Mouse (Mus musculus): ENCODE data around the gene Foxn3.

Foxn3 gene

DNA sequence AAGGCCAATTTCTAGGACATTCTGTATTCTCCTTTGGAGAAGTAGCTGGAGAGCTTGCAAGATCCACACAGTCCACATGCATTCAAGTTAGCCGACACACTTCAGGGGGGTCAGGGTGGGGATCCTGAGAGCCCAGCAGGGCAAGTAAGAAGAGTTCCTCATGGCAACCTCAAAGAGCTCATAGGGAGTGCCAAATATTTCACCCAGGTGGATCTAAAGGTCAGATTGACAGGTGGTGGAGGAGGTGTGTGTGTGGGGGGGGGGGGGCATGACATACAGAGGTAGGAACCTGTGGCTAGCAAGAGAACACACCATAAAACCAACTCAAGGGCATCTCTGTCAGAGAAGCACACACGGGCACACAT, 144.0 kb downstream of the Foxn3 start:
- in situ Hi-C loops (cut with MboI, MseI): no loop called here

DNA sequence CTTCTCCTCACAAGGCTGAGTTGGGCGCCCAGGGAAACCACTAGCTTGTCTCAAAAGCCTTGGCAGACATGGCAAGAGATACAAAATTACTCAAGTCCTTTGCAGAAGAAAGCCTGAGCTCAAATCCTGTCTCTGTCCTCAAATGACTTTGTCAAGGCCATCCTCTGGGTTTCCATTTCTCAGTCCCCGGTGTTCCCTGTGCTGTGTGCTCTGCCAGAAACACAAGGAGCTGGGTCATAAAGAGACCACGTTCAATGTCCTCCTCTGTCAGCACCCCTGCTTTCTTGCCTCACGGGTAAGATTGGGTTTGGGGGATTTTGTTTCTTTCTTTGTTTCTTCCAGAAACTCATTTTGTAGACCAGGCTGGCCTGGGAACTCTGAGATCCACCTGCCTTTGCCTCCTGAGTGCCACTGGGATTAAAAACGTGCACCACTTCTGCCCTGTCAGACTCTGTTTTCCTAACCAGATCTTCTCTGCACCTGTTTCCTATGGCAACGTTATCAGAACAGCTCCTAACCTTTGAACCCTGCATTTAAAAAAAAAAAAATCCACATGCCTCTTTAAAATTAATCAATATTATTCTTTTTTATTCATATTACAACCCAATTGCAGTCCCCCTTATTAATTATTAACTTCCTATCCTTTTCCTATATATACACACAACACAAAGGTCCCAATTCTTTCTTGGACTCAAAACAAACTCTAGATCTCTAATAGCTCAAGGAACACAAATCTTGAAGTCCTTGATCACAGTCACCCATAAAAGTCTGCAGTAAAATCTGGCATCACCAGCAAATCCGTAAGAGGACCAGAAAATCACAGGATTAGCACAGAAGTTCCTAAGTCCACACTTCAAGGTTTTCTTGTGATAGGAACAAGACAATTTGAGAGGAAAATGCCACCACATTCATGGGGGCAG, 144.6 kb downstream of the Foxn3 start:
- in situ Hi-C loops (cut with MboI, MseI): no loop called here

DNA sequence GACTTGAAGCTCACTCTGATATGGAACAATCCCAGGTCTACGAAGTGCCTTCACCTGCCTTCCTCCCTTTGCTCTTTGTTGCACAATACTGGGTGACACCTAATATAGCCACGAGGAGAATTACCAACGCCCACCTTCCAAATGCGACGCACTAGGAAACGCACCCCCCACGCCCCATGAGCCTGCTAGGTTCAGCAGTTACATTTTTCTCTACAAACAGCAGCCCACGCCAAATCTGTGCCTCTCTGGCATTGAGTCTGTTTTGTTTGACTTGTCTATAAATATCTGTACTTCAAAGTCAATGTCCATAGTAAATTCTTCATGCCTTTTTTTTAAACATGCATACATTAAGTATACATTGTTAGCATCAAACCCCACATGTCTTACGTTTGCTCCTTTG, 145.5 kb downstream of the Foxn3 start:
- in situ Hi-C loops (cut with MboI, MseI): no loop called here

DNA sequence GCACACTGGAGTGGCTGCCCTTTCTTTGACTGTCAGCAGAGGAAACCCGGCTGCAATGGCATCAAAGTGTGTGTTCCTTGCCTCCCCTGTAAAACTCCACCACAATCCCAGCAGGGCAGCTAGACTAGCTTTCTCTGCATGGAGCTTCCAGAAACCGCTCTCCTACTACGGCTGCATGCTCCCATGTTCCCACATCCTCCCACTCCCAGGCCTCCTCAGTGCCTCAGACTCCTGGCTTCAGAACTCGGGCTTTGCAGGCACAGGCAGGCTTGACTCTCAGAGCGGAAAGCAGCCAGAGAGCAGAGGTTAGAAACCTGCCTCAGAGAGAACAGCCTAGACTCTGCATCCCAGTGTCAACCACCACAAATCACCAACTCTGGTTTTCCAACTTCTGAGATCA, 147.8 kb downstream of the Foxn3 start:
- in situ Hi-C loops (cut with MboI, MseI): no loop called here

DNA sequence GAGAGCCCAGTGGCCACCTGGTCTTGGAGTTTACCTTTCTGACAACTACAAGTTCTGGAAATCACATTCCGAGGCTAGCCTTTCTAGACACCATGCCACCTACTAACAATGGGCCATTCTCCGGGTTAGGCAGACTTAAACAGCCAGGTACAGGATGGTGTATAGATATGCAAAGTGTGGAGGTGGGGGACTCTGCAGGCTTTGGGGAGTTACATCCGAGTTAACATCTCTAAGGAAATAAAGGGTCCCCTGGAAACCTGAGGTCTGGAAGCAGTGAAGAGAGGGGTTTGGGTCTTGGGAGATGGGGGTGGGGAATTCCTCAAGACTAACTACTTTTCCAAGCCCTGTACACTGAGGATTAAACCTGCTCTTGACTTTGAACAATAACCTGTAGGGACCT, 150.9 kb downstream of the Foxn3 start:
- in situ Hi-C loops (cut with MboI, MseI): no loop called here

DNA sequence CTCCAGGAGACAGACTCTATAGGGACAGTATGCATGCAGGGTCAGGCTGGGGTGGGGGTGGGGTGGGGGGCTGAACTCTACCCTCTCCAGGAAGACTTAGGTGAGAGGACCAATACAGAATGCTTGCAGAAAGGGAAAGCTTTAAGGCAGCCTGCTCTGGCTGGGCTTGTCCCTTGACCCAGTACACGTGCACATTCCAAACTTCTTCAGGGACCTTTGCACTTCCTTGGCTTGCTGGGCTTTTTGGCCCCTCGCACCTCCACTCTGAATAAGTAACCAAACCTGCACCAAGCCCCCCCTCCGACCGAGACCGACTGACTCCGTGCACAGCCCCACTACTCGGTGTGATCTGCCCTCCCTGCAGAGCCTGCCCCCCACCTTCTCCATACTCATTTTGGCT, 151.3 kb downstream of the Foxn3 start:
- in situ Hi-C loops (cut with MboI, MseI): no loop called here

DNA sequence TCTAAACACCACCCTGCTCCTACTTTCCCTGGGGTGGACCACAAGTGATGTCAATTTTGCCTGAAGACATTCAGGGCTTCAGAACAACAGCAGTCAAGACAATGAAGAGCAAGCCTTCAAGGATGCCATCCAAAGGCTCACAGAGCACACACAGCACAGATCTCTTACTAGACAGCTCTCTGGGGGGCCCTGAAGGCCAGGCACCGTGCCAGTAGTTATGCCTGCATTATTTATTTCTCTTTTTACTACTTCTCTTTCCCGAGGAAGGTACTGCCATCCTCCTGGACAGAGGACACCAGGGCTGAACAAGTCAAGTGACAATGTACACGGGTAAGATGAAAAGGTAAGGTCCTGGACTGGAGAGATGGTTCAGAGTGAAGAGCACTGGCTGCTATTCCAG, 154.7 kb downstream of the Foxn3 start:
- in situ Hi-C loops (cut with MboI, MseI): no loop called here

DNA sequence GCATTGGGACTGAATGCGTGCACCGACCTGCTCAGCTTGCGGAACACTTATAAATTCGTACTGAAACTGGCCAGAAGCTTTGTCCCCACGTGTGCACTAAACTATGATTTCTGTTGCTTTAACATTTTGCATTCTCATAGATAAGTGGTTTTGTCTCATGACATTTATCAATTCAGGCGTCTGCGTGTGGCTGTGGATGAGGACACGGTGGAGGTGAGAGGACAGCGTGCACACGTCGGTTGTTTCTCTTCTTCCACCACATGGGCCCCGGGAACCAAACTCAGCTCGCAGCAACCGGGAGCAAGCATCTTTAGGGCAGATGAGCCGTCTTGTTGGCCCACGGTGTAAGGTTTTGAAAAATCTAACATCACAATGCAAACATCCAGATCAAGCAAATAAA, 155.3 kb downstream of the Foxn3 start:
- in situ Hi-C loops (cut with MboI, MseI): no loop called here

DNA sequence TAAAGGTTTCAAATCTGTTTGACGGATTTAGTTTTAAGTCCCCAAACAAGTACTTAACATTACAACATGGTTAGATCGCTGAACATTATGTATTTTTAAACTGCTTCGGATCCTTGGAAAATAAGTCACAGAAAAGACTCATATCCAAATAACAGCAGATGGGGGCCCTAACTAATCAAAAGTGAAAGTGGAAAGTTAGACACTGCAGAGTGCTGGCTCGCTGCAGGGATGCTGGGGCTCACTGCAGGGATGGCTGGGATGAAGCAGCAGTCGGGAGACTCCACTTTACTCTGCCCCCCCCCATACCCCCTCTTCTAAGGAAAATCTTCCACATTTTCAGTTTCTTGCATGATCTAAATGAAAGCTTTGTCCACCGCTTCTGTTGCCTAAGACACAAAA, 156.1 kb downstream of the Foxn3 start:
- in situ Hi-C loops (cut with MboI, MseI): no loop called here

DNA sequence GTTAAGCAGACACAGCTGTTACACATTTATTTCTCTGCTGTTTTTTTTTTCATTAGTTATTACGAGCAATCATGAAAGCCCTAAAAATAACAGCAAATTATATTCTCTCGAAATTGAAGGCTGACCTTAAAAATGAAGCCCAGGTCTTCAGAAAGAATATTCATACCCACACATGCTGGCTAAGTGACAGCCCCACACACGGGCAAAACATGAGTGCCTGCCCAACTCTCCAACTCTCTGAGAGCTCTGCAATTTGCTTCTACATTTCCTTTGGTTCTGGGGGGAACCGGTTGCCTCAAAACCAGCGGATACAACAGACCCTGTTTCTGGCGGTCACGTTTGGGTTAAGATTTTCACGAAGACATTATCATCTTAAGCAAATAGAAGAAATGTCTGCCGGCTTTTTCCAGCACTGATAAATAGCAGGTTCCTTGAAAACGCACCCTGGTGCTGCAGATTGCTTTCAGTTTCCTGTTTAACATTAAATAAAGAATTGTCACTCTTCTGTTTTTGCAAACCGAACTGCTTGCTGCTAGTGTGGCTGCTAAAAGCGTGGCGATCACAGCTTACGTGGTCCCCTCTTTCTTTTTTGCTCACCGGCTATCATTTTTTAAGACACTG, 156.6 kb downstream of the Foxn3 start:
- in situ Hi-C loops (cut with MboI, MseI): no loop called here

DNA sequence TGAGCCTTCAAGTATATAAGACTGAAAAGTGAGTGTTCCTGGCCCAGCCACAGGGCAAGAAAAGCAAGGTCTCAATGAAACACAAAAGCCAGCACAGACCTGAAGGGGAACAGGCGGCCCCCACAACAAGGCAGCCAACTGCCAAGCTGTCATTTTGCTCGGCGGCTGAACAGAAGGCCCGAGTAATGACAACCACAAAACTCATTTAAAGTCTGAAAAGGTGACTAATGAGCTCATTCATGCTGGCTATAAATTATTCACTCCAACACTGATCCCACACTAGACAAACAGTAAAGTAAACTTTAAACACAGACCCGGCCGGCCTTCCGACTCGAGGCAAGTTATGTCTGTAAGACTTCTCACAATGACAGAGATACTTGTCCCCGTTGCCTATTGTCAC, 157.1 kb downstream of the Foxn3 start:
- in situ Hi-C loops (cut with MboI, MseI): no loop called here

DNA sequence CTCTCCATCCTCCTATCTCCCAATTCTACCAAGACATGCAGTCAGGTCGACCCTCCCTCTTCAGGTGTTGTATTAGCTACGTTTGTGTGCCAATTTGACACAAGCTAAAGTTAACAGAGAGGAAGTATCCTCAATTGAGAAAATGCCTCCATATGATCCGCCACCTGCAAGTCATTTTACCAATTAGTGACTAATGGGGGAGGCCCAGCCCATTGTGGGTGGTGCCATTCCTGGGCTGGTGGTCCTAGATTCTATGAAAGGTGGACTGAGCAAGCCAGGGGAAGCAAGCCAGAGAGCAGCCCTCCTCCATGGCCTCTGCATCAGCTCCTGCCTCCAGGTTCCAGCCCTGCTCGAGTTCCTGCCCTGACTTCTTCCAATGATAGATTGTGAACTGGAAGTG, 158.0 kb downstream of the Foxn3 start:
- in situ Hi-C loops (cut with MboI, MseI): no loop called here

DNA sequence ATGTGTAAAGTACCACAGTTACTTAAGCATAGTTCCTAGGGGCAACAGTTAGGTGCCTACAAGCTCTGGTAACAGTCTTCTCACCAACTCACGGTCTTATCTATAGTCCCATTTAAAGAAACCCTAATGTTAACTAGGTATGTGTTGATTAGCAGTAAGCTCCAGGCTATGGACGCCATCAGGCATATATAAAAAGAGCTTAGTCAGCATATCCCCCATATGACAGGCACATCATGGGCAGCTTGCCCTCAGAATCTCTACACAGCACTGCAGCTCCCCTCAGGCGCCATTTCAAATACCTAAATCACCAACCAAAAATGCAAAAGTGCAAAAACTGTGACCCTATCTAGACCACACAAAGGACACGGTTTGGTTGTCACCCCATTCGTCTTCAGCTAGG, 160.4 kb downstream of the Foxn3 start:
- in situ Hi-C loops (cut with MboI, MseI): no loop called here

DNA sequence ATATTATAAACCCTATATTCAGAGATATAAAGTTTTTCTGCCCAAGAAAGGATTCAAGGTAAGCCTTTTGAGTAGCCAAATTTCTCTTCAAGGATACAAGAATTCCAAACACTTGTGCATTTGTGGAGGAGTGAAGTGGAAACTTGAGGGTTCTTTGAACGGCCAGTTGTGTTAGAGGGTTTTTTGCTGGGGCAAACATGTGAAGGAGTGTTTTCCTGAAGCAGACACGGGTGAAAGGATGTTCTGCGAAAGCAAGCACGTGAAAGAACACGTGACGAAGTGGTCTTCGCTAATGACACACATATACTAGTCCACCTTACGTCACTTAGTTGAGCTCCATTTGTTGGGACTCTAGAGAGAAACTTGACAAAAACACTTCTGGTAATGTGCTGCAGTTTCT, 162.5 kb downstream of the Foxn3 start:
- in situ Hi-C loops (cut with MboI, MseI): no loop called here

DNA sequence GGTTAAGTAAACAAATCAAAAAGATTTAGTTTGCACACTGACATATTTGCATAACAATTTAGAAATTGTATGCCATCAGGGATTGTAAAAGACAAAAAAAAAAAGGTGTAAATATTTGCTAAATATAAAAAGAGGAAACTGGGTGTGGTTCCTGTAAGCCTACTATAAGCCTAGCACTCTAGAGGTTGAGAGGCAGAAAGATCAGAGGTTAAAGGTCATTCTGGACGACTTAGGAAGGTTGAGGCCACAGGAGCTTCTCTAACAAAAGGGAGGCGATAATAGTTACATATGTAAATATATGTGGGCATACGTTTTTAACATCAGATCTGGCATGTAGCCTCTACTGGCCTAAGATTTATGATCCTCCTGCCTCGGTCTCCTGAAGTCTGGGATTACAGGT, 163.8 kb downstream of the Foxn3 start:
- in situ Hi-C loops (cut with MboI, MseI): no loop called here

DNA sequence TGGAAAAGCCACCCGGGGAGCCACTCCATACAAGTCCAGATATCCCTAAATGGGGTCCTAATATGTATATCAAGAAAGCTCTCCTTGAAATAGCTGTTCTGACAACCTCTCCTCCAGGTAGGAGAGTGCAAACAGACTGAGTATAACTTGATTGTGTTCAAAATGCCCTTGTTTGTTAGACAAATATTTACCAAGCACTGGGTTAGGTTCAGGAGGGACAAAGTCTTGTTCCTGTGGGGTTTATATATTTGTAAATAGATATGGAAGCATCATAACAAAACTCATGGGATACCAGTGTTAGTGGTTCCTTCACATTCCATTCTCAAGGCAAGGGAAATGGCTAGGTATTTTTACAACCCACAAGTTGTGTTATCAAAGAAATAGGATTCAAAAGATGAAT, 166.9 kb downstream of the Foxn3 start:
- in situ Hi-C loops (cut with MboI, MseI): no loop called here

DNA sequence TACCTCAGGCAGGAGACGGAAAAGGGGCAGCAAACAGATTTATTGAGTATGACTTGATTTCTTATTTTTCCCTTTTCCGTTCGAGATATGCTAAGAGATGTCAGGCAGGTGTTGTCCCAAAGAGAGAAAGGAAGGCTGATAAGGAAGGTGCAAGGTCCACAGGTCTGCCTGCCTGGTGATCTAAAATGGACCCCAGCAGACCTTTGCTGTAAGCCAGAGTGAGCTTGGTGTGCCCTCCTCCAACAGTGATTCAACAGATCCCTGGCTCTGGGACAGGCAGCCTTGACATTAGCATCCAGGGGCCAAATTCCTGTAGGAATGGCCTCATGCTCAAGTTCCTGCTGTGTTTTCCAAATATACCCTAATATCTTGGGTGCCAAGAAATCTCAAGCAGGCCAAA, 168.3 kb downstream of the Foxn3 start:
- in situ Hi-C loops (cut with MboI, MseI): no loop called here

DNA sequence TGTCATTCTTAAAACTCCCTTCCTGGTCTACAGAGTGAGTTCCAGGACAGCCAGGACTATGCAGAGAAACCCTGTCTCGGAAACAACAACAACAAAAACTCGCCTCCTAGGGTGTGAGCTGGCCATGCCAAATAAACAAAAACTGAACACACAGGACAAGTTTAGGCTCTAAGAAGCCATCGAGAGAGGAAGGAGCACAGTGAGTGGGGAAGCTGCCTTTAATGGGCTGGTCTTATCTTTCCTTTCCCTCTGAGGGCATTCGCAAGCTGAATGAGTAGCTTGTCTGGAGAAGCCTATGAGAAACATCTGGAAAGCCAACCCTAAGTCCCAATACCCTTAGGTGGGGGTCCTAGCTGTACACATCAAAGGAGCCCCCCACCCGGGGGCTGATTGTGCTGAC, 168.7 kb downstream of the Foxn3 start:
- in situ Hi-C loops (cut with MboI, MseI): no loop called here

DNA sequence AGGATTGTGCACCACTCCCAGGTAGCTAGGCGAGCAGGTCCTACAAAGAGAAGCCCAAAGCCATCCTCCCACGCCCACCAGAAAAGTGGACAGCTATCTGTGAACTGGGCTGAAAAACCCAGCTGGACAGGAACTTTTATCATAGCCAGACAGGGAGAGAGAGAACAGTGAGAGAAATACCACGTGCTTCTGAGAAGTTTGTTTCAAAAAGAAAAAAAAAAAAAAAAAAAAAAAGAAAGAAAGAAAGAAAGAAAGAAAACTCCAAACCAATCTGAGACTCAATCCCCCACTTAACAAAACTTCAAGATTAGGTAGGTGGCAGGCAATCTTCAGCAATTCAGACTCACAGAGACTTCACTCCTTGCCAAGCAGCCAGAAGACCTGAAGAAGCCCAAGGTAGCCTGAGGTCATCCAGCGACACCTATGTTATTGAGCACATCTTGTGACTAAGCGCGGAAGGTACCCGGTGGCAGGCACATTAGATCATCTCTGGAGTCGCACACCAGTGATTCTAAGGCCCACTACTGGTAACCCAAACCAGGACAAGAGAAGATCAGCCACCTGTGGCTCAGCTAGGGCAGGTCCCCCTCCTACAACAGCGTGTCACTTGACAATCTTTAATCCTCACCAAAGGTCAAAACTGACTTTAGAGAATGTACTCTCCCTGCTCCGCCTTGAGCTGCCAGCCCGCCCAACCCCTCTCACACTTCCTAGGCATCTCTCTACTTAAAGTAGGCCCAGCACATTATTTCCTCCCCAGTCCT, 169.3 kb downstream of the Foxn3 start:
- in situ Hi-C loops (cut with MboI, MseI): no loop called here

DNA sequence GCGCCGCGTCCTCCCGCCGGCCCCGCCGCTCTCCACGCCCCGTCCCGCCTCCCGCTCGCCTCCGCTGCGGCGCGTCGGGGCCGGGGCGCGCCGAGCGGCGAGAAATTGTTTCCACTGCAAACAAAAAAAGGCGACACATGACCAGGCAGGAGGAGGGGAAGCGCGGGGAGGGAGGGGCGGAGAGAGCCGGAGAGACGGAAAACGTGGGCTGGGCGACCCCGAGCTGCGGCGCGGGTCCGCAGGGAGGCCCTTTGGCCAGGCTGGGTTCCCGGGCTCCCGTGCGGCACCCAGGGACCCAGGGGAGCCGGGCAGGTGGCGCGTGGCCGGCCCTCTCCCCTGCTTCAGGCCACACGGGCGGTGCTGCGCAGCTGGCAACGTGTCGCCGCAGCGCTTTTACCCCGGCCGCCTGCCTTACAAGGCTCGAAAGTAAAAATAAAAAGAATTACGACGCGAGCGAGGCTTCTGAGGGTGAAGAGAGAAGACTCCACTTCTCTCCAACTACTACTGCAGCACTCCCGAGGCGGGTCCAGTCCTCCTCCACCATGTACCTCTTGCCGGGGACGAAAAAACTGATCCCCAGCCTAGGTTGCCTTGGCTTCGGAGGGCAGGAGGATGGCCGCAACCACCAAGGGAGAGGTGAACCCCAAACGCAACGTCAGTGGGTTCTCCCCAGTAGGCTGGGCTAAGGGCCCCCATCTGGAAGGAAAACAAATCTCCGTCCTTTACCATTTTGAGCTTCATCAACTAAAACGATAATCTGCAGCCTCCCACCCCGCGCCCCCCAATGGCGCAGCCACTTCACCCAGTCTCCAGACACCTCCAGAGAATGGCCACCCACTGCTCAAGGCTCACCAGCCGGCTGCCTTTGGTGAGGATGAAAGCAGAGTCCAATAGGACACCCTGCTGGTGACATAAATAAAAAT, 170.2 kb downstream of the Foxn3 start:
- in situ Hi-C loops (cut with MboI, MseI): no loop called here

All from T-helper 2 cell (primary cell).